Mouse (Mus musculus) liver, adult 2 months (tissue): Measurements from ENCODE around the gene Crip1.

Experiments
- CTCF ChIP-seq: fragments of 200-500 bp; IDR thresholded peaks from 2 replicates; pipeline ENCODE4 v1.5.1; 2011; ENCODE audit warnings: low read depth, low read length, control low read depth
- POLR2A ChIP-seq: fragments of 200-500 bp; IDR thresholded peaks from 2 replicates; pipeline ENCODE4 v1.6.1; 2011; ENCODE audit warnings: low read length, control low read depth; ENCODE audit not compliant: insufficient read depth; ENCODE audit errors: extremely low read depth

- TF ChIP-seq POLR2A, result no peak
- no peak for TF ChIP-seq CTCF
These were observed 21.4 kb upstream of the Crip1 start for GRCm38 (mm10) chr12:113124726-113125125.
